Mouse (Mus musculus): ENCODE measurements around the gene Dnajb2.

DNA sequence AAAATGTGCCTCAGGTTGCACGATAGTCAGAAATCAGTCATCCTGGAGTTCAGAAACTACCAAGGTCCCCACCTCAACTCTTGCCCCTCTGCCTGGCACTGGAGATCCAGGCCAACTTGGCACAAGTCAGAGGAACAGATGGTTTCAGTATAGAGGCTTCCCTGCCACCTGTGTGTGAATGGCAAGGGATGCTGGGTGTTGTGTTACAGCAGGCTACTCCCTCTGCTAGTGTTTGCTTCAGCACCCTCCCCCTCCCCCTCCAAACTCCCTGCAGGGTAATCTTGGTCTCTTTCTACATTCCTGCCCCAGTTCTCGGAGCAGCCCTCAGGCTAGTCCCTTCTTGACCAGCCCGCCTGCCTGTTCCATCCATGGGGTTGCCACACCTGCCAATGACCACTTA is 14.3 kb downstream of the Dnajb2 start:
- TF ChIP-seq CTCF (IDR thresholded peaks at IDR 0.05; ENCODE audit: insufficient read depth, low read length) (no peak), POLR2A (IDR thresholded peaks at IDR 0.05; ENCODE audit: borderline replicate concordance, extremely low read depth, low read depth, low read length) (no peak)

Data from lung, adult 2 months (tissue).